Mouse (Mus musculus) neural tube, embryonic 10.5 days (tissue): ENCODE measurements around the gene Mctp1.
"Not testable (repeated sequence)": the region's sequence is repeated elsewhere in the genome, so short reads cannot be mapped to it uniquely, and the experiment has no call there.

Source experiments
- DNase-seq: peaks from one replicate; pipeline ENCODE4 v3.0.0-alpha.2; 2017; ENCODE audit warnings: low spot score; ENCODE audit errors: extremely low spot score

The Mctp1 gene

GRCm38 (mm10) chr13:76929152-76929551 is 544.8 kb downstream of the Mctp1 start:
- DNase-seq, result no peak

GRCm38 (mm10) chr13:76932933-76933332 is 548.6 kb downstream of the Mctp1 start:
- DNase-seq, result no peak

GRCm38 (mm10) chr13:76949234-76949633 is 564.9 kb downstream of the Mctp1 start:
- DNase-seq, result no peak

GRCm38 (mm10) chr13:76967588-76967987 is 583.3 kb downstream of the Mctp1 start:
- no peak for DNase-seq

- DNase-seq, result peak; percentile 35
Observed at GRCm38 (mm10) chr13:76969386-76969785, 585.1 kb downstream of the Mctp1 start.

- DNase-seq, result not testable (repeated sequence)
Observed at GRCm38 (mm10) chr13:76971046-76971445, 586.7 kb downstream of the Mctp1 start.

- DNase-seq, result no peak
Observed at GRCm38 (mm10) chr13:77002628-77003027, 618.3 kb downstream of the Mctp1 start.

GRCm38 (mm10) chr13:77003684-77004083 is 619.3 kb downstream of the Mctp1 start:
- no peak for DNase-seq

- no peak for DNase-seq
Observed at GRCm38 (mm10) chr13:77018851-77019250, 634.5 kb downstream of the Mctp1 start.

GRCm38 (mm10) chr13:77029594-77029993 is 645.3 kb downstream of the Mctp1 start:
- no peak for DNase-seq

GRCm38 (mm10) chr13:77043375-77043774 is 659.0 kb downstream of the Mctp1 start:
- no peak for DNase-seq

- DNase-seq, result no peak
Observed at GRCm38 (mm10) chr13:77045375-77045774, 661.0 kb downstream of the Mctp1 start.

- DNase-seq, result no peak
Observed at GRCm38 (mm10) chr13:77046416-77046815, 662.1 kb downstream of the Mctp1 start.

GRCm38 (mm10) chr13:77047179-77047931 is 663.0 kb downstream of the Mctp1 start:
- no peak for DNase-seq

GRCm38 (mm10) chr13:77048461-77048860 is 664.1 kb downstream of the Mctp1 start:
- no peak for DNase-seq

GRCm38 (mm10) chr13:77049736-77050135 is 665.4 kb downstream of the Mctp1 start:
- DNase-seq, result no peak

GRCm38 (mm10) chr13:77063221-77063620 is 678.9 kb downstream of the Mctp1 start:
- no peak for DNase-seq

- no peak for DNase-seq
Observed at GRCm38 (mm10) chr13:77068847-77069246, 684.5 kb downstream of the Mctp1 start.

GRCm38 (mm10) chr13:77072030-77072429 is 687.7 kb downstream of the Mctp1 start:
- DNase-seq, result no peak
